Mouse (Mus musculus): ENCODE results near the gene Supt7l. TPM values are rescaled to one million over a fixed set of nuclear protein-coding genes. Genes with fewer than 3 reads are reported as not detected.
"Not testable (repeated sequence)": the region's sequence is repeated elsewhere in the genome, so short reads cannot be mapped to it uniquely, and the experiment has no call there.

Gene Supt7l
- 29.1 and 29.9 TPM in 2 replicates for polyA plus RNA-seq (2015; fragmentation: Nextera tagmentation; extraction: Ambion mirVana)

- not testable (repeated sequence) for ATAC-seq (replicated peaks)
These were observed at the start of gene Supt7l for GRCm38 (mm10) chr5:31527707-31528106. TSS of gene Supt7l (minus strand) at chr5:31527807.

GRCm38 (mm10) chr5:31576539-31576975, 49.0 kb upstream of the Supt7l start:
- H3K4me3 ChIP-seq, result no peak overlapping the region
- no peak overlapping the region for H3K9ac ChIP-seq (replicated peaks)
- no peak overlapping the region for H3K27ac ChIP-seq (replicated peaks)
- H3K36me3 ChIP-seq, result no peaks in the 10 kb centered on the region
- no peaks in the 10 kb centered on the region for H3K9me3 ChIP-seq
- WGBS, result 84% methylated on average over 7 of the region's 7 CpGs
- ATAC-seq (replicated peaks), result no peak
- no peaks in the 10 kb centered on the region for H3K4me1 ChIP-seq
- no peaks in the 10 kb centered on the region for H3K27me3 ChIP-seq
- no peak overlapping the region for H3K4me2 ChIP-seq (replicated peaks)

More at GRCm38 (mm10) chr5:31527707-31528106, at the start of gene Supt7l:
- H3K9me3 ChIP-seq, H3K27me3 ChIP-seq: not testable (repeated sequence)
- H3K4me2 ChIP-seq (replicated peaks), result peak within 1 kb of the TSS; percentile 99
- WGBS, result 86% methylated on average over 11 of the region's 11 CpGs
- H3K4me1 ChIP-seq, result peaks cover 30% of the 10 kb centered on the region
- H3K4me3 ChIP-seq, result peak within 1 kb of the TSS; percentile 96
- peaks cover 35% of the 10 kb centered on the region for H3K36me3 ChIP-seq
- H3K27ac ChIP-seq (replicated peaks), result peak within 1 kb of the TSS; percentile 87
- peak within 1 kb of the TSS; percentile 90 for H3K9ac ChIP-seq (replicated peaks)

- no peak for ATAC-seq (replicated peaks)
- no peak overlapping the region for H3K9ac ChIP-seq (replicated peaks)
- no peaks in the 10 kb centered on the region for H3K9me3 ChIP-seq
- H3K4me3 ChIP-seq, result no peak overlapping the region
- no peaks in the 10 kb centered on the region for H3K27me3 ChIP-seq
- 95% methylated on average over 3 of the region's 3 CpGs for WGBS
- H3K36me3 ChIP-seq, result no peaks in the 10 kb centered on the region
- H3K27ac ChIP-seq (replicated peaks), result no peak overlapping the region
- H3K4me2 ChIP-seq (replicated peaks), result no peak overlapping the region
- H3K4me1 ChIP-seq, result peaks cover 8% of the 10 kb centered on the region
These were observed 46.1 kb upstream of the Supt7l start for GRCm38 (mm10) chr5:31573722-31574121.

GRCm38 (mm10) chr5:31571023-31571608, 43.5 kb upstream of the Supt7l start:
- Histone ChIP-seq H3K27ac (replicated peaks) (no peak overlapping the region), H3K9me3 (no peaks in the 10 kb centered on the region), H3K9ac (replicated peaks) (peak overlapping the region; percentile 26; the same call in 1 of the 2 replicates), H3K4me2 (replicated peaks) (peak overlapping the region; percentile 19; the same call in 1 of the 2 replicates), H3K27me3 (no peaks in the 10 kb centered on the region), H3K4me3 (no peak overlapping the region), H3K36me3 (no peaks in the 10 kb centered on the region), H3K4me1 (peaks cover 8% of the 10 kb centered on the region)
- 0 out of 2 replicates have a peak, but pooled peaks have one; percentile 23 for ATAC-seq (replicated peaks)
- WGBS, result 23% methylated on average over 20 of the region's 20 CpGs

GRCm38 (mm10) chr5:31567951-31568657, 40.5 kb upstream of the Supt7l start:
- WGBS, result 66% methylated on average over 5 of the region's 5 CpGs
- Histone ChIP-seq H3K4me2 (replicated peaks) (no peak overlapping the region), H3K27ac (replicated peaks) (no peak overlapping the region), H3K9ac (replicated peaks) (no peak overlapping the region), H3K9me3 (no peaks in the 10 kb centered on the region), H3K27me3 (no peaks in the 10 kb centered on the region), H3K36me3 (no peaks in the 10 kb centered on the region), H3K4me1 (peaks cover 8% of the 10 kb centered on the region), H3K4me3 (no peak overlapping the region)
- no peak for ATAC-seq (replicated peaks)

GRCm38 (mm10) chr5:31566457-31566856, 38.9 kb upstream of the Supt7l start:
- H3K9me3 ChIP-seq, result no peaks in the 10 kb centered on the region
- WGBS, result 63% methylated on average over 3 of the region's 3 CpGs
- peaks cover 8% of the 10 kb centered on the region for H3K4me1 ChIP-seq
- H3K9ac ChIP-seq (replicated peaks), result no peak overlapping the region
- no peak for ATAC-seq (replicated peaks)
- no peak overlapping the region for H3K4me2 ChIP-seq (replicated peaks)
- no peak overlapping the region for H3K27ac ChIP-seq (replicated peaks)
- H3K27me3 ChIP-seq, result no peaks in the 10 kb centered on the region
- no peak overlapping the region for H3K4me3 ChIP-seq
- peaks cover 6% of the 10 kb centered on the region; the same call in 1 of the 2 replicates for H3K36me3 ChIP-seq

GRCm38 (mm10) chr5:31566026-31566425, 38.4 kb upstream of the Supt7l start:
- no peaks in the 10 kb centered on the region for H3K9me3 ChIP-seq
- H3K4me1 ChIP-seq, result peaks cover 5% of the 10 kb centered on the region
- peaks cover 6% of the 10 kb centered on the region; the same call in 1 of the 2 replicates for H3K36me3 ChIP-seq
- 64% methylated on average over 7 of the region's 7 CpGs for WGBS
- ATAC-seq (replicated peaks), result no peak
- no peaks in the 10 kb centered on the region for H3K27me3 ChIP-seq
- H3K4me2 ChIP-seq (replicated peaks), result no peak overlapping the region
- no peak overlapping the region for H3K27ac ChIP-seq (replicated peaks)
- H3K4me3 ChIP-seq, result no peak overlapping the region
- no peak overlapping the region for H3K9ac ChIP-seq (replicated peaks)

GRCm38 (mm10) chr5:31564976-31565375, 37.4 kb upstream of the Supt7l start:
- 91% methylated on average over 4 of the region's 4 CpGs for WGBS
- H3K4me3 ChIP-seq, result no peak overlapping the region
- H3K9ac ChIP-seq (replicated peaks), result no peak overlapping the region
- no peak for ATAC-seq (replicated peaks)
- H3K27me3 ChIP-seq, result no peaks in the 10 kb centered on the region
- no peaks in the 10 kb centered on the region for H3K9me3 ChIP-seq
- H3K4me2 ChIP-seq (replicated peaks), result no peak overlapping the region
- peaks cover 11% of the 10 kb centered on the region; the same call in 1 of the 2 replicates for H3K36me3 ChIP-seq
- no peak overlapping the region for H3K27ac ChIP-seq (replicated peaks)
- no peaks in the 10 kb centered on the region for H3K4me1 ChIP-seq

GRCm38 (mm10) chr5:31563905-31564304, 36.3 kb upstream of the Supt7l start:
- Histone ChIP-seq H3K9me3 (no peaks in the 10 kb centered on the region), H3K4me2 (replicated peaks) (no peak overlapping the region), H3K9ac (replicated peaks) (no peak overlapping the region), H3K4me1 (no peaks in the 10 kb centered on the region), H3K36me3 (peaks cover 16% of the 10 kb centered on the region; the same call in 1 of the 2 replicates), H3K27me3 (no peaks in the 10 kb centered on the region), H3K4me3 (no peak overlapping the region), H3K27ac (replicated peaks) (no peak overlapping the region)
- ATAC-seq (replicated peaks), result no peak
- WGBS, result 51% methylated on average over 7 of the region's 7 CpGs

GRCm38 (mm10) chr5:31563496-31563895, 35.9 kb upstream of the Supt7l start:
- H3K4me2 ChIP-seq (replicated peaks), result no peak overlapping the region
- H3K27me3 ChIP-seq, result no peaks in the 10 kb centered on the region
- no peaks in the 10 kb centered on the region for H3K9me3 ChIP-seq
- WGBS, result 7% methylated on average over 6 of the region's 6 CpGs
- H3K4me1 ChIP-seq, result no peaks in the 10 kb centered on the region
- H3K36me3 ChIP-seq, result peaks cover 19% of the 10 kb centered on the region; the same call in 1 of the 2 replicates
- peak; percentile 48; the same call in 1 of the 2 replicates for ATAC-seq (replicated peaks)
- H3K4me3 ChIP-seq, result no peak overlapping the region
- H3K27ac ChIP-seq (replicated peaks), result no peak overlapping the region
- H3K9ac ChIP-seq (replicated peaks), result no peak overlapping the region

GRCm38 (mm10) chr5:31562036-31562666, 34.5 kb upstream of the Supt7l start:
- Histone ChIP-seq H3K4me3 (no peak overlapping the region), H3K9ac (replicated peaks) (no peak overlapping the region), H3K36me3 (peaks cover 27% of the 10 kb centered on the region; the same call in 1 of the 2 replicates), H3K9me3 (no peaks in the 10 kb centered on the region), H3K27ac (replicated peaks) (no peak overlapping the region), H3K4me1 (no peaks in the 10 kb centered on the region), H3K4me2 (replicated peaks) (no peak overlapping the region), H3K27me3 (no peaks in the 10 kb centered on the region)
- ATAC-seq (replicated peaks), result no peak
- WGBS, result 78% methylated on average over 7 of the region's 7 CpGs

GRCm38 (mm10) chr5:31560352-31560751, 32.7 kb upstream of the Supt7l start:
- Histone ChIP-seq H3K27ac (replicated peaks) (no peak overlapping the region), H3K9me3 (no peaks in the 10 kb centered on the region), H3K36me3 (peaks cover 35% of the 10 kb centered on the region), H3K9ac (replicated peaks) (no peak overlapping the region), H3K4me3 (no peak overlapping the region), H3K4me2 (replicated peaks) (no peak overlapping the region), H3K4me1 (no peaks in the 10 kb centered on the region), H3K27me3 (no peaks in the 10 kb centered on the region)
- 95% methylated on average over 2 of the region's 2 CpGs for WGBS
- no peak for ATAC-seq (replicated peaks)
